Mouse (Mus musculus): ENCODE results near the gene Adm. TPM values are rescaled to one million over a fixed set of nuclear protein-coding genes. Genes with fewer than 3 reads are reported as not detected.
A peak's percentile ranks its signal among the peaks of the same experiment; 100 is the strongest.

Gene Adm
- polyA plus RNA-seq, 1 experiment from 2014 or later = 7.3 TPM

- ATAC-seq (ENCODE audit: insufficient number of reproducible peaks, low FRiP score, low TSS enrichment, low read depth) = no peak
- Histone ChIP-seq H3K4me1 (peaks cover 5% of the 10 kb centered on the region), H3K4me3 (no peak overlapping the region), H3K9me3 (no peaks in the 10 kb centered on the region), H3K27ac (no peak overlapping the region), H3K4me2 (no peak overlapping the region), H3K9ac (no peak overlapping the region), H3K36me3 (no peaks in the 10 kb centered on the region), H3K27me3 (no peaks in the 10 kb centered on the region)
- 78% methylated on average over 13 of the region's 13 CpGs for WGBS
Observed at GRCm38 (mm10) chr7:110648455-110649085, 21.1 kb downstream of the Adm start.

GRCm38 (mm10) chr7:110649133-110649987, 21.9 kb downstream of the Adm start:
- H3K36me3 ChIP-seq = no peaks in the 10 kb centered on the region
- H3K9me3 ChIP-seq = no peaks in the 10 kb centered on the region
- no peak overlapping the region for H3K9ac ChIP-seq
- no peak overlapping the region for H3K4me2 ChIP-seq
- peaks cover 6% of the 10 kb centered on the region for H3K4me1 ChIP-seq
- no peaks in the 10 kb centered on the region for H3K27me3 ChIP-seq
- WGBS = 83% methylated on average over 6 of the region's 6 CpGs
- no peak overlapping the region for H3K27ac ChIP-seq
- no peak for ATAC-seq (ENCODE audit: insufficient number of reproducible peaks, low FRiP score, low TSS enrichment, low read depth)
- H3K4me3 ChIP-seq = no peak overlapping the region

- Histone ChIP-seq H3K4me1 (peaks cover 5% of the 10 kb centered on the region; the same call in 1 of the 2 replicates), H3K36me3 (no peaks in the 10 kb centered on the region), H3K27me3 (no peaks in the 10 kb centered on the region), H3K9me3 (no peaks in the 10 kb centered on the region), H3K27ac (no peak overlapping the region), H3K9ac (no peak overlapping the region), H3K4me3 (no peak overlapping the region), H3K4me2 (no peak overlapping the region)
- 51% methylated on average over 4 of the region's 4 CpGs for WGBS
- no peak for ATAC-seq (ENCODE audit: insufficient number of reproducible peaks, low FRiP score, low TSS enrichment, low read depth)
Observed at GRCm38 (mm10) chr7:110650491-110650890, 23.0 kb downstream of the Adm start.

- H3K36me3 ChIP-seq = no peaks in the 10 kb centered on the region
- no peak overlapping the region for H3K4me2 ChIP-seq
- H3K9me3 ChIP-seq = no peaks in the 10 kb centered on the region
- H3K27me3 ChIP-seq = no peaks in the 10 kb centered on the region
- H3K27ac ChIP-seq = no peak overlapping the region
- H3K4me1 ChIP-seq = peaks cover 5% of the 10 kb centered on the region; the same call in 1 of the 2 replicates
- H3K4me3 ChIP-seq = no peak overlapping the region
- no peak for ATAC-seq (ENCODE audit: insufficient number of reproducible peaks, low FRiP score, low TSS enrichment, low read depth)
- WGBS = 62% methylated on average over 6 of the region's 6 CpGs
- H3K9ac ChIP-seq = no peak overlapping the region
Observed at GRCm38 (mm10) chr7:110651091-110651490, 23.6 kb downstream of the Adm start.

- no peak for ATAC-seq (ENCODE audit: insufficient number of reproducible peaks, low FRiP score, low TSS enrichment, low read depth)
- no peak overlapping the region for H3K27ac ChIP-seq
- no peaks in the 10 kb centered on the region for H3K9me3 ChIP-seq
- 66% methylated on average over 3 of the region's 3 CpGs for WGBS
- H3K9ac ChIP-seq = no peak overlapping the region
- peaks cover 3% of the 10 kb centered on the region; the same call in 1 of the 2 replicates for H3K4me1 ChIP-seq
- H3K4me2 ChIP-seq = no peak overlapping the region
- H3K4me3 ChIP-seq = no peak overlapping the region
- no peaks in the 10 kb centered on the region for H3K36me3 ChIP-seq
- no peaks in the 10 kb centered on the region for H3K27me3 ChIP-seq
Observed at GRCm38 (mm10) chr7:110655230-110655629, 27.8 kb downstream of the Adm start.

- no peaks in the 10 kb centered on the region for H3K9me3 ChIP-seq
- H3K4me1 ChIP-seq = peaks cover 3% of the 10 kb centered on the region; the same call in 1 of the 2 replicates
- no peak overlapping the region for H3K27ac ChIP-seq
- H3K36me3 ChIP-seq = no peaks in the 10 kb centered on the region
- no peak overlapping the region for H3K4me2 ChIP-seq
- no peak overlapping the region for H3K4me3 ChIP-seq
- ATAC-seq (ENCODE audit: insufficient number of reproducible peaks, low FRiP score, low TSS enrichment, low read depth) = no peak
- no peaks in the 10 kb centered on the region for H3K27me3 ChIP-seq
- H3K9ac ChIP-seq = no peak overlapping the region
- WGBS = 69% methylated on average over 6 of the region's 6 CpGs
Observed at GRCm38 (mm10) chr7:110655966-110656365, 28.5 kb downstream of the Adm start.

- no peak overlapping the region for H3K4me3 ChIP-seq
- no peaks in the 10 kb centered on the region for H3K36me3 ChIP-seq
- no peak overlapping the region for H3K27ac ChIP-seq
- H3K9me3 ChIP-seq = no peaks in the 10 kb centered on the region
- H3K4me2 ChIP-seq = no peak overlapping the region
- no peaks in the 10 kb centered on the region for H3K27me3 ChIP-seq
- H3K9ac ChIP-seq = no peak overlapping the region
- 51% methylated on average over 3 of the region's 3 CpGs for whole genome bisulfite sequencing
- H3K4me1 ChIP-seq = peaks cover 3% of the 10 kb centered on the region; the same call in 1 of the 2 replicates
- no peak for ATAC-seq (ENCODE audit: insufficient number of reproducible peaks, low FRiP score, low TSS enrichment, low read depth)
Observed at GRCm38 (mm10) chr7:110658378-110658928, 31.0 kb downstream of the Adm start.

- H3K9me3 ChIP-seq = no peaks in the 10 kb centered on the region
- peaks cover 4% of the 10 kb centered on the region; the same call in 1 of the 2 replicates for H3K4me1 ChIP-seq
- WGBS = 60% methylated on average over 5 of the region's 5 CpGs
- no peak overlapping the region for H3K4me3 ChIP-seq
- no peaks in the 10 kb centered on the region for H3K36me3 ChIP-seq
- no peak overlapping the region for H3K4me2 ChIP-seq
- H3K27me3 ChIP-seq = no peaks in the 10 kb centered on the region
- no peak for ATAC-seq (ENCODE audit: insufficient number of reproducible peaks, low FRiP score, low TSS enrichment, low read depth)
- H3K27ac ChIP-seq = no peak overlapping the region
- H3K9ac ChIP-seq = no peak overlapping the region
Observed at GRCm38 (mm10) chr7:110666537-110666936, 39.1 kb downstream of the Adm start.

- no peaks in the 10 kb centered on the region for H3K9me3 ChIP-seq
- H3K4me3 ChIP-seq = no peak overlapping the region
- no peaks in the 10 kb centered on the region for H3K27me3 ChIP-seq
- H3K4me2 ChIP-seq = no peak overlapping the region
- H3K27ac ChIP-seq = peak overlapping the region; percentile 33; the same call in 1 of the 2 replicates
- H3K36me3 ChIP-seq = no peaks in the 10 kb centered on the region
- 66% methylated on average over 6 of the region's 6 CpGs for WGBS
- ATAC-seq (ENCODE audit: insufficient number of reproducible peaks, low FRiP score, low TSS enrichment, low read depth) = no peak; the same call in 1 of the 2 replicates
- no peak overlapping the region for H3K9ac ChIP-seq
- H3K4me1 ChIP-seq = peaks cover 5% of the 10 kb centered on the region; the same call in 1 of the 2 replicates
Observed at GRCm38 (mm10) chr7:110668247-110668646, 40.8 kb downstream of the Adm start.

GRCm38 (mm10) chr7:110668756-110669155, 41.3 kb downstream of the Adm start:
- H3K9me3 ChIP-seq = no peaks in the 10 kb centered on the region
- H3K9ac ChIP-seq = no peak overlapping the region
- no peak for ATAC-seq (ENCODE audit: insufficient number of reproducible peaks, low FRiP score, low TSS enrichment, low read depth)
- H3K36me3 ChIP-seq = no peaks in the 10 kb centered on the region
- WGBS = 45% methylated on average over 5 of the region's 5 CpGs
- H3K4me1 ChIP-seq = peaks cover 5% of the 10 kb centered on the region; the same call in 1 of the 2 replicates
- no peak overlapping the region for H3K4me2 ChIP-seq
- H3K27ac ChIP-seq = peak overlapping the region; percentile 33
- H3K27me3 ChIP-seq = no peaks in the 10 kb centered on the region
- no peak overlapping the region for H3K4me3 ChIP-seq

- no peak for ATAC-seq (ENCODE audit: insufficient number of reproducible peaks, low FRiP score, low TSS enrichment, low read depth)
- Histone ChIP-seq H3K4me3 (no peak overlapping the region), H3K27me3 (no peaks in the 10 kb centered on the region), H3K9me3 (no peaks in the 10 kb centered on the region), H3K4me1 (peaks cover 5% of the 10 kb centered on the region; the same call in 1 of the 2 replicates), H3K27ac (0 out of 2 replicates have a peak overlapping the region, but pooled peaks have one; percentile 4), H3K9ac (no peak overlapping the region), H3K4me2 (no peak overlapping the region), H3K36me3 (no peaks in the 10 kb centered on the region)
- 46% methylated on average over 6 of the region's 6 CpGs for WGBS
Observed at GRCm38 (mm10) chr7:110671121-110671680, 43.7 kb downstream of the Adm start.

All from limb, embryonic 15.5 days (tissue).